Mouse (Mus musculus) lung, postnatal 36 days (tissue): ENCODE data around the gene Asic1.
"Not testable (repeated sequence)": the region's sequence is repeated elsewhere in the genome, so short reads cannot be mapped to it uniquely, and the experiment has no call there.

Experiments used
- DNase-seq: peaks from one replicate; pipeline ENCODE4 v3.0.0; 2022; ENCODE audit warnings: mixed read lengths

Gene Asic1

DNA sequence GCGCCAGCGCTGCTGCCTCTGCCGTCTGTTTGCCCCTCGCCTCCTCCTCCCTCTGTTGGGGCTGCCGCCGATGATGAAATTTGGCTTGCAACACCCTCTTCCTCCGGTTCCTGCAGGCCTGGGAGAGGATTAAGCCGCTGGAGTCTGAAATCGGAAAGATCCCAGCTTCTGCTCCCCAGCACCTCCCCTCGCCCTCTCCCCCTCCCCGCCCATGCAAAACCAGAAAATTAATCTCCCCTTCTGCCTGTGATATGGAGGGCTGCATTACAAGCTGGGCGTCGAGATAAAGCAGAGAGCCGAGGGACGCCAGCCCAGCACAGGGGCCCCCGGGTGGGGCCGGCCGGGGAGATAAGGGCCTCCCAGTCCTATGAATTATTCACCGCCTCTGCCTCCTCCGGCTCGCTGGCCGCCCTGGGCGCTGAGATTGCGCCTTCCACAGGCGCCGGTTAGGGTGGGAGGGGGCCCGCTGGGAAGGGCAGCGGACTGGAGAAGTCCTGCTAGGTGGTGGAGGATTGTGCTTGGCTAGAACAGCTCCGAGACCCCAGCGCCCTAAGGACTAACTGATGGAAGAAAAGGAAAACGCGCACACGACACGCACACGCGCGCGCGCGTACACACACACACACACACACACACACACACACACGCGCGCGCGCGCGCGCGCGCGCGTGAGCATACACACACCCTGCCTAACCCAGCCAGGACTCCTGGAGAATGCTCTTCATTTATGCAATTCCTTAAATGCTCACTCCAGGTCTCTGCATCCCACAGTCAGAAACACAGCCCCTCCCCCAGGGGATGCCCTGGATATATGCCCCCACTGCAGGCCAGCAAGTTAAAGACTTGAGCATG lies 5.3 kb upstream of the Asic1 start:
- peak; percentile 74 for DNase-seq

DNA sequence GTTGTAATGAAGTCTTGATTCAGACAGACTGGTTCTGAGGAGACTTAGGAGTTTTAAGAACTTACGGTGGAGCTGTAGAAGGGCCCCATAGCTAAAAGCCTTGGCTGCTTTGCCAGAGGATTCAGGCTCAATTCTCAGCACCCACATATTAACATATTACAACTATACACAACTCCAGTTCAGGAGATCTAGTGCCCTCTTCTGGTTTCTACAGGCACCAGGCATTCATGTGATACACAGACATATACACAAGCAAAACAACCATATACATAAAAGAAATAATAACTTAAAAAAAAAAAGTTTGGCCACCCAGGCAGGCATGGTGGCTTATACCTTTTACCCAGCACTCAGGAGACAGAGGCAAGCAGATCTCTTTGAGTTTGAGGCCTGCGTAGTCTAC lies 2.6 kb upstream of the Asic1 start:
- no peak for DNase-seq

DNA sequence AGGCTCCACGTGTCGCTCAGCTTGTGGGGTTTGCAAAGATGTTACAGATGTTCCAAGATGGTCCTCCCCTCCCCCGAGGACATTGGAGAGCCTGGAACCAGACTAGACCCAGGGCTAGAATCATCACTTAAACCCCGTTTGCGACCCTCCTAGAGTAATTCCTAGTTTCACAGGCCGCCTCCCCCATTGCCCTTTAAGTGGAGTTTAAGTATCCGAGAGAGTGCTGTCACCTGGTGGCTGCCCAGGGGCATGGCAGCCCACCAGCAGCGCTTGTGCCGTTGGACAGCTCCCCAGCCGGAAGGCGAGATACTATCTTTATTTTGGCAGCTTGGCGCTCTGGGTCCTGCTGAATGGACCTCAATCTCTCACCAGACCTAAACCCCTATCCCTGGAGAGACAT lies 1.3 kb upstream of the Asic1 start:
- DNase-seq, result peak; percentile 87

DNA sequence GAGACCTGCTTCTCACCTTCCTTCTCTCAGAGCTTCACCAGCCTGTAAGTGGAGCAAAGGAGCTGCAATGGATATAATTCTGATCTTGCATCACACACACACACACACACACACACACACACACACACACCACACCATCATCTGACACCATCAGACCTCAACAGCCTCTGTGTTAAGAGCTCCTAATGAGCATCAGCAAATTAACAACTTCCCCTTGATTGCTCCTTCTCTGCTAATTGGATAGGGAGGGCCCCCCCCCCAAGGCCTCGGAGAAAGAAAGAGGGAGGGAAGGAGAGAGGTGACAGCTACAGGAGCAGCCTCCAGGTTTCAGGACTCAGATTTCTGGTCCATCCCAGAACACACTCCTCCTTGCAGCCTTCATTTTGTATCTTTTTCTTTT lies 776 bp upstream of the Asic1 start:
- DNase-seq, result no peak

DNA sequence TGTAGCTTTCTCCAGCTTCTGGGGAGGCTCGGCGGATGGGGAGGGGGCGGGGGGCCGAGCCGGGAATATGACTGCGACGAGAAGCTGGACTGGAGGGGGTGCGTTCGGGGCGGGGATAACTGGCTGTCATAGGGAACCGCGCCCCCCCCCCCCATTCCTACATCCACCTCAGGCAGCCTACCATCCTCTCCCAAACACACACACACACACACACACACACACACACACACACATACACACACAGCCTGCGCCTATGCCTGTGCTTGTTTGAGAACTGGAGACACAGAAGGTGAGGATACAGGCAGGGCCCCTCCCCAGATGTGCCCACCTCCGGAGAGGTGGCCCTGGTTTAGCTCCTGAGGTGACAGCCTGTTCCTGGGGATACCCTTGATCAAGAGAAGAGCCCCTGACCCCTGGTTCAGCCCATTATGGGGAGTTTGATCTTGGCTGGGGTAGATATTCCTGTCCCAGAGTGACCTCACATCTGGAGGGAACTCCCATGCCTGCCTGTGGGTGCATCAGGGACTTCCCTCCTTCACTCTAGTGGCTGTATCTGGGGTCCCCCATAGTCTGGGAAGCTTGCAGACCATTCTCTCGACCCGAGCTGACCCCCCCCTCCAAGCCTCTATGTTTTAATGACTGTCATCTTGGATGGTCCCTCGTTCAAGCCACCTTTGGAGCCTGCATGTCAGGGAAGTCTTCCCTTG lies 949 bp downstream of the Asic1 start:
- DNase-seq, result no peak

DNA sequence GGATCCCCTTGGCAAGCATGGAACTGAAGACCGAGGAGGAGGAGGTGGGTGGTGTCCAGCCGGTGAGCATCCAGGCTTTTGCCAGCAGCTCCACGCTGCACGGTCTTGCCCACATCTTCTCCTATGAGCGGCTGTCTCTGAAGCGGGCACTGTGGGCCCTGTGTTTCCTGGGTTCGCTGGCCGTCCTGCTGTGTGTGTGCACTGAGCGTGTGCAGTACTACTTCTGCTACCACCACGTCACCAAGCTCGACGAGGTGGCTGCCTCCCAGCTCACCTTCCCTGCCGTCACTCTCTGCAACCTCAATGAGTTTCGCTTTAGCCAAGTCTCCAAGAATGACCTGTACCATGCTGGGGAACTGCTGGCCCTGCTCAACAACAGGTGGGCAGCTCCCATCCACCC lies 1.6 kb downstream of the Asic1 start:
- no peak for DNase-seq

DNA sequence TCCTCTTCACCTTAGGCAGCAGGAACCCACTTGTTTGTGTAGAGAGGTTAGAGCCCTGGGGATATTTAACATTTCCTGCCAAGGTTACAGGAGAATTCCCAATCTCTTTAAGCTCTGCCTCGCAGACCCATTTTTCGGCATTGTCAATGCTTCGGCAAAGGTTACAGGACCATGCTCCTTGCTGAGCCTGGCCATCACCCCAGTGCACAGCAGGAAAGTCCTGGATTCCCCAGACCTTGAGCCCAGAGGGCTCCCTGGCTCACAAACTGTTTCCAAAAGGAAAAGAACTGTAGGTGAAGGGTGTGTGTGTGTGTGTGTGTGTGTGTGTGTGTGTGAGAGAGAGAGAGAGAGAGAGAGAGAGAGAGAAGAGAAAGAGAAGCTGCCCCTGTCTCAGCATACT lies 4.7 kb downstream of the Asic1 start:
- no peak for DNase-seq

DNA sequence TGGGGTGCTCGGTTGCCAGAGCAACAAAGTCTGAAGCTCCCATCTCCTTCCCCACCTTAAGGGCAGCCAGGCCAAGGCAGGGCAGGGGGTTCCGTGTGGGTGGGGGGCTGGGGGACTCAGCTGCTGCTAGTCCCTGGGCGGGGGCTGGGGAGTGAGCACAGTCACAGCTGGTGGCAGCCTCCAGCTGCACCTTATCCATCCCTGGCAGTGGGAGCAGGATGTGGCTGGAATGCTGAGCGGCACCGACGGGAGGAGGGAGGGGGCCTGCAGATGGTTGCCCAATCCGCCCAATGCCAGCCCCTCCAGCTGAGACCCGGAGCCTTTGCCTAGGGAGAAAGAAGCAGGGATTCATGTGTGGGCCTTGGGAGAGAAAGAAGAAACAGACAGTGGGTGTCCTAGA lies 6.9 kb downstream of the Asic1 start:
- DNase-seq, result no peak

DNA sequence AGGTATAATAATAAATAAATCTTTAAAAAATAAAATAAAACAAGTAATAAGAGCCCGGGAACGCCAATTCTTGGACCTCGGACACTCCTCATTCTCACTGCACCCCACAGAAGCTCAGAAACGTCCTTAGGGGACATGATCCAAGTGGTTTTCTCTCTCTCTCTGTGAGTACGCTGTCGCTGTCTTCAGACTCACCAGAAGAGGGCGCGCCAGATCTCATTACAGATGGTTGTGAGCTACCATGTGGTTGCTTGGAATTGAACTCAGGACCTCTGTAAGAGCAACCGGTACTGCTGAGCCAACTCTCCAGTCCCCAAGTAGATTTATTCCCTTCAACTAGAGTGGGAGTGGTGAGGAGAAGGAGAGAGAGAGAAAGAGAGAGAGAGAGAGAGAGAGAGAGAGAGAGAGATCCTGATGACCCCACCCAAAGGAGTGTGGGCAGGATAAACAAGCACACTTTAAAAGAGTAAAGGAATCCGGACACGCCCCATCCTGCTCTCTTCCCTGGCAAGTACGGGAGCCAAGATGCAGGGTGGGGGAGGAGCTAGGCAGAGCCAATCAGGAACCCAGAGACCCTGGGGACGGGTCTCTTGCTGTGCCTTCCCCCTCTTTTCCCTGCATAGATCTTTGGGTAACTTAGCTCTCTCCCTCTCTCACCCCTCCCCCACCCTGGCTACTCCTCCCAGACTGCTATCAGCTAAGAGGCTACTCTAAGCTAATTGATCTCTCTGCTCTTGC lies 8.1 kb downstream of the Asic1 start:
- peak; percentile 57 for DNase-seq

DNA sequence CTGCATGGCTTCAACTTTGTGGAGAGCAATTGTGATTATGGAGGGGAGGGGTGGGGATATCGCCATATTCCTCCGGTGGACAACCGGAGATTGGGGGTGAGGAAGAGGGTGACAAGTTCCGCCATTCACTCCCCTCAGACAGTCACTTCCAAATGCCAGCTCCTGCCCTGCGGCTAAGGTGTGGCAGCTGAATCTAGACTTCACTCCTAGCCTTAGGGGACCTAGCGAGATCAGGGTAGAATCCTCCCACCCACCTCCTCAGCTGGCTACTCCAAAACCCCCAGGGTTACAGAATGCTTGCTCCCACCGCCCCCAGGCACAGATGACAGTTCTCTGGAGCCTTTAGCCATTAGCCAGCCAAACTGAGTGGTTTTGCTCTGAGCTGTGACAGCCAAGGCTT lies 8.8 kb downstream of the Asic1 start:
- no peak for DNase-seq

DNA sequence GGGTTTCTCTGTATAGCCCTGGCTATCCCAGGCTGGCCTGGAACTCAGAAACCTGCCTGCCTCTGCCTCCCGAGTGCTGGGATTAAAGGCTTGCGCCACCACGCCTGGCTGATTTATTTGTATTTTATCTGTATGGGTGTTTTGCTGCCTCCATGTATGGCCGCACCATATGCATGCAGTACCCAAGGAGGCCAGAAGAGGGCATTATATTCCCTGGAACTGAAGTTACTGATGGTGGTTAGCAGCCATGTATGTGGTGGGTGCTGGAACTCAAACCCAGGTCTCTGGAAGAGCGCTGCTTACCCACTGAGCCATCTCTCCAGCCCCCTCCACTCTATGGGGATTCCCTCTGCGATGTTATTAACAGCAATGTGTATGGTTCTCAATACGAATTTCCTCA lies 12.7 kb downstream of the Asic1 start:
- no peak for DNase-seq

DNA sequence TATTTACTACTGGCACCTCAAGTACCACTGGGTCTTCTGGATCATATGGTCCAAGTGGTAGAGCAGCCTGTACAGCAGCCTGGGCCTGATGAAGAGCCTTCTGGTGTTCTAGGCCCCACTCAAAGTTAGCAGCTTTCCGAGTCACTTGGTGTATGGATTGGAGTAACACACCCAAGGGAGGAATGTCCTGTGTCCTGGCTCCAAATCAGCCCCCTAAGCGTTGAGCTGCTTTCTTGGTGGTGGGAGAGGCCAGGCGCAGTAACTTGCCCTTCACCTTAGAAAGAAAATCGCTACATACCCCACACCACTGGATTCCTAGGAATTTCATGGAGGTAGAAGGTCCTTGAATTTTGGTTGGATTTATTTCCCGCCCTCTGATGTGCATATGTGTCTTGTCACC lies 14.0 kb downstream of the Asic1 start:
- DNase-seq, result no peak

DNA sequence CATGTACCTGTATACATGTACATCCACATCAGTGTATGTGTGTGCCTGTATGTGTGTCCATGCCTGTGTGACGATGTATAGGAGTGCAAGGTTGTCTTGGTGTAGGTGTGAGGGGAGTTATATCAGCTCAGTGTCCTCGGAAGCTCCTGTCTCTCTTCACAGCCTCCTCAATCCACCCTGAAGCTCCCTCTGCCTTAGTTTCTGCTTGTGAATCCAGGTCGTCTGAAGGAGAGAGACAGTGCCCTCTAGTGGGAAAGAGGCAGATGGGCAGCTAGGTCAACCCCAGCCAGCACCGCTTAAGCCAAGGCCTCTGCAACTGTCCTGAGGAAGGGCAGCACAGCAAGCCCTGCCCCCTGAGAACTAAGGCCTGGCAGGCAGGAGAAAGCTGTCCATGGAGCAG lies 18.5 kb downstream of the Asic1 start:
- peak; percentile 69 for DNase-seq

DNA sequence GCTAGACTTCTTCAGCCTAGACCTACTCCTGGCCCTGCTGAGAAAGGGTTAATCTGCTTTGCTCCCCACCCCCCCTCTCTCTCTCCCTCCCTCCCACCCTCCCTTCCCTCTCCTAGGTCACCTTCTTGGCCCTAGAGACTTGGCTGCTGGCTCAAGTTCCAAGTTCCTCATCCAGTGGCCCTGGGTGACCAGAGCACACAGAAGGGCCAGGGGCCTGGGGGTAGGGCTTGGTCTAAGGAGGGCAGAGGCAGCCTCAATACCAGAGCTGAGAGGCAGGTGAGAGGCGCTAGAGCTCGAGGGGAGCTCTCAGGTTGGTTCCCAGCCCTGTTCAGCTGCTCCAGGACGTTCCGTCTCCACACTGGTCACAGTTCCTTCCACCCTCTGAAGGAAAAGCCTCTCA lies 20.8 kb downstream of the Asic1 start:
- no peak for DNase-seq

DNA sequence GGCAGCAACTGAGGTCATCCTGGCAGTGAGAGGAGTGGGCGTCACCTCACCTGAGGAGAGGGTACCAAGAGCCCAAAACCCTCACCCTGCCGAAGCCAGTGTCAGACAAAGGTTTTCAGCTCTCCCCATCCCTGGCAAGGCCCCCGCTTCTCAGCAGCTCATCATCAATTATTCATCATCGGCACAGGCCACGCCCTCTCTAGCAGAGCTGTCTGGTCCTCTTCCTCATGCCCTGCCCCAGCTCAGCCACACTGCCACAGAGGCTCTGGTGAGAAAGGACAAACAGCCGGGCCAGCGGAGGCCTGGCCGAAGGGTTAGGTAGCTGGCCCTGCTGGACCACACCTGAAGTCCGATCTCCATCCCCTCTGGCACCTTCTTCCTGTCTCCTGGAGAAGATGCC lies 21.8 kb downstream of the Asic1 start:
- DNase-seq, result no peak

DNA sequence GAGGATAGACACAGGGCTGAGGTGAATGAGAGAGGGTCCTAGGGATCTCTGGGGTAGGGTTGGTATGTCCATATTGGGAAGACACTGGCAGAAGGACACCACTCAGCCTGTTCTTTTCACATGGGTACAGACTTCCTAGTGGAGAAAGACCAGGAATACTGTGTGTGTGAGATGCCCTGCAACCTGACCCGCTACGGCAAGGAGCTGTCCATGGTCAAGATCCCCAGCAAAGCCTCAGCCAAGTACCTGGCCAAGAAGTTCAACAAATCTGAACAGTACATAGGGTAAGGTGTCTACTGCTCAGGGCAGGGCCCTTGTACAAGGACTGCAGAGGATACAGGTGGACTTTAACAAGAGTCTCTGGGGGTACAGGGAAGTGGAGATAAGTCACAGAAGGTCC lies 27.1 kb downstream of the Asic1 start:
- no peak for DNase-seq

DNA sequence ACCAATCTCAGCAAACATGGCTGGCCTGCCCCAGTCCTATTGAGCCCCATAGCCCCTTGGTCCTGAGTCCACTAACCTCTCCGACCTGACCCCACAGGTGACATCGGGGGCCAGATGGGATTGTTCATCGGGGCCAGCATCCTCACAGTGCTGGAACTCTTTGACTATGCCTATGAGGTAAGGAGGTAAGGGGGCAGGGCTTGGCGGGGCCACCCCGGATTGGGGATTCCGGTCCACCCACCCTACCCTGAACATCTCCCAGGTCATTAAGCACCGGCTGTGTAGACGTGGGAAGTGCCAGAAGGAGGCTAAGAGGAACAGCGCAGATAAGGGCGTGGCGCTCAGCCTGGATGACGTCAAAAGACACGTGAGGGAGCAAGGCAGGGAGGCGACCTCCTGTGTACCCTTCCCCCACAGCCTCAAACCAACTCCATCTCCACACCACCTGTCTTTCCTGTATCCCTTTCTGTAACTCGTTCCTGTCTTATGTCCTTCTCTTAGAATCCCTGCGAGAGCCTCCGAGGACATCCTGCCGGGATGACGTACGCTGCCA lies 28.4 kb downstream of the Asic1 start:
- peak; percentile 28 for DNase-seq

DNA sequence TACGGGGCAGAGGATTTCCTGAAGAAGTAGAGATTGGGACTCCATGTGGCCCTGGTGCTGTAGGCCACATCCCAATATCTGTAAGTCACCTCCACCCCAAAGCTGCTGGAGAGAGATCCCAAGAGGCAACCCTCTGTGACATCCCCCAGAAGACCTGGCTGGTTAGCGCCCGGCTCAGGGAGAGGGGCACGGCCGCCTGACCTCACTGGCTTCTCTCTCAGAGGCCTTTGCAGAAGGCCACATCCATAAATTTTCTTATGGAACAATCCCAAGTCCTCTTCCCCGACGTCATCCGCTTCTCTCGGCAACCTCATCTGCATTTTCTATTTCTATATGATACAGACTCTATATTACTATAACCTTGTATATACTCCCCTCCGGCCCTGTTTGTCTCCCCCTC lies 29.5 kb downstream of the Asic1 start:
- DNase-seq, result no peak

DNA sequence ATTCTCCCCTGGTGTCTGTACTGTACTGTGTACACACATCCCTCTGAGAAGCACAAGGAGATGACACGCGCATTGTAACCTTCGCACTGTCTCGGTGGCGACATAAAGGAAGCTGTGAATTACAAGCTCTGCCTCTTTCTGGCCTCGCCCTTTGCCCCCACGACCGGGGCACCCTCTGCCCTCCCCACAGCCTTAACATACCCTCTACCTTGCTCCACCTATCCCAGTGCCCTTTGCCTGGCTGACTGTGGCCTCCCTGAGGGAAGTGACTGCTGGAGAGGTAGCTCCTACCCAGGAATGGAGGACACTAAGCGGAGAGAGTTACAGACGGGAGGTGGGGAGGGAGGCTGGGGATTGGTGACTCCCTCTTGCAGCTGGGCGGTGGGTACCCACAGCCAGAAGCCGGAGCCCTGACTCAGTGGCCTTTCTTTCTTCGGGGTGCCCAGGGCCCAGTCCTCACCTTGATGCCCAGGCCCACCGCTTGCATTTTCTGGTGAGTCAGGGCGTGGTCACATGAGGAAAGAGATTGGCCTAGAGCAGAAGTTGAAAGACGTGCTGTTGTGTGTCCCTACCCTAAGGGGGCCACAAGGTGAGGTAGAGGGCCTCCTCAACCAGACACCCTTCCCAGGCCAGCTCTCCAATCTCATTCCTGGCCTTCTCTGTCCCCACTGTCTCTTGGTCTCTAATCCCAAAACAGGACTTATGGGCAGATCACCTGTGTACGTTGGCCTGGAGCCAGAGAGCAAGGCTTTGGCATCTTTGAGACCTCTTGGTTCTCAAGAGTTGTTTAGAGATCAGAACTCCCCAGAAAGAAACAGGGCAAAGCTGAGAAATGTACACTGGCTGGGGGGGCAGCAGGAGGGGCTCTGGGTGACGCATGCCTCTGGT lies 30.3 kb downstream of the Asic1 start:
- no peak for DNase-seq

DNA sequence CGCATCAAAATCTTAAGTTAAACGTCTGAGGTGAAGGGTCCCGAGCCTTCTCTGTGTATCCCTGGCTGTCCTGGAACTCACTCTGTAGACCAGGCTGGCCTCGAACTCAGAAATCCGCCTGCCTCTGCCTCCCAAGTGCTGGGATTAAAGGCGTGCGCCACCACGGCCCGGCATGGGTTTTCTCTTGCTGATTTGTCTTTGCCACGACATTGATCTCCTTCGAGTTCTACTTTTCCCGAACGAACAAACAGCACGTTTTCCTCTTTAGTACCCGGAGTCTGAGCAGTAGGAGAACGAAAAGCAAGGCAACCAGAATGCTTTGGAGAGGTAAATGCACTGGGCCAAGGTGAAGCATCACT lies 31.5 kb downstream of the Asic1 start:
- DNase-seq, result not testable (repeated sequence)

DNA sequence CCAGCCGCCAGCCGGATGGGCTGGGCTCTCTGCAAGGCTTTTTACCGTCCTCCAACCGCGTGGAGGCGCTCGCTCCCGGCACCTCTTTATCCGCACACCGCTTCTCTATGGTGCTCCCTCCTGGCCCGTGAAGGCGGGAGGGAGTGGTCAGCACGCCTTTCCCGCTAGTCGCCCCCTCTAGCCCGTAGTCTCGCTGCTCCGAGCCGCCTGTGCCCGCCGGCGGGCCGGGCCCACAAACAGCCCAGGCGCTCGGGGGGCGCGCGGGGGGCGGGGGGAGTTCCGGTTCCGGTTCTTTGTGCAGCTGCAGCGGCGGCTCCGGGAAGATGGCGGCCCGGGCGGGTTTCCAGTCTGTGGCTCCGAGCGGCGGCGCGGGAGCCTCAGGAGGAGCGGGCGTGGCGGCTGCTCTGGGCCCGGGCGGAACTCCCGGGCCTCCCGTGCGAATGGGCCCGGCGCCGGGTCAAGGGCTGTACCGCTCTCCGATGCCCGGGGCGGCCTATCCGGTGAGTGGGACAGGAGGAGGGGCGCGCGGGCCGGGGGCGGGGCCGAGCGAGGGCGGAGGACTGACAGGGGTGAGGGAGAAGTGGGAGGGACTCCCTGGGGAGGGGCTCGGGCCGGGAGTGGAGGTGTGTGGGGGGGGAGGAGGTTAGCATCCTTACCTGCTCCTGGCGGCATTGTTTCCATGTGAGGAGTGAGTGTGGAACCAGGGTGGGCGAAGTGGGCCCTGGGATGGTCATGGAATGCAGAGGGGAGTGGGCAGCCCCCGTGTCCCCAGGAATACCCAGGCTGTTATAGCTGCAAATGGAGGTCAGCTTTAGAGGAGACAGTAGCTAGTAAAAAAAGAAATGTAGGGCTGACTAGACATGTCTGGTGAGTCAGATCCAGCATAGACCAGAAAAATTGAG lies 32.1 kb downstream of the Asic1 start, which contains the start of gene Smarcd1:
Gene Smarcd1 (plus strand): TSS at position 131 of the 902 bp plus-strand sequence.
- peak; percentile 95 for DNase-seq
